Mouse (Mus musculus) lung, embryonic 15.5 days (tissue): ENCODE measurements around the gene F2r. TPM values are rescaled to one million over a fixed set of nuclear protein-coding genes. Genes with fewer than 3 reads are reported as not detected.
A peak's percentile ranks its signal among the peaks of the same experiment; 100 is the strongest.

ENCODE experiments used
- ATAC-seq: fragments of 200-750 bp; cut with Nextera tagmentation; 2 replicates; pipeline ENCODE4 v1.8.0; 2017; ENCODE audit warnings: moderate number of reproducible peaks, borderline replicate concordance; ENCODE audit not compliant: low FRiP score, low TSS enrichment; ENCODE audit errors: extremely low read depth
- H3K27ac ChIP-seq: fragments of 300-500 bp; sonication (generic); 2 replicates; pipeline ENCODE4 v1.5.1; 2015; ENCODE audit warnings: moderate library complexity, mild to moderate bottlenecking, inconsistent platforms
- H3K27me3 ChIP-seq: fragments of 300-500 bp; sonication (generic); 2 replicates; pipeline ENCODE4 v1.6.1; 2015; ENCODE audit warnings: inconsistent platforms
- H3K36me3 ChIP-seq: fragments of 300-500 bp; sonication (generic); 2 replicates; pipeline ENCODE4 v1.6.1; 2015; ENCODE audit warnings: inconsistent platforms
- H3K4me1 ChIP-seq: fragments of 300-500 bp; sonication (generic); 2 replicates; pipeline ENCODE4 v1.6.1; 2015; ENCODE audit warnings: inconsistent platforms
- H3K4me2 ChIP-seq: fragments of 300-500 bp; sonication (generic); 2 replicates; pipeline ENCODE4 v1.6.1; 2015; ENCODE audit warnings: inconsistent platforms, mild to moderate bottlenecking, moderate library complexity
- H3K4me3 ChIP-seq: fragments of 300-500 bp; sonication (generic); 2 replicates; pipeline ENCODE4 v1.5.1; 2015; ENCODE audit warnings: mild to moderate bottlenecking, inconsistent platforms
- H3K9ac ChIP-seq: fragments of 300-500 bp; sonication (generic); 2 replicates; pipeline ENCODE4 v1.6.1; 2015; ENCODE audit warnings: inconsistent platforms
- H3K9me3 ChIP-seq: fragments of 300-500 bp; sonication (generic); 2 replicates; pipeline ENCODE4 v1.6.1; 2016; ENCODE audit warnings: inconsistent platforms
- WGBS: fragments of 180-500 bp; shearing (Covaris S2); methylation state at CpG from one replicate; pipeline ENCODE4 v1.1.7; 2015; 5-methylcytosine and 5-hydroxymethylcytosine counted together
- polyA plus RNA-seq: library from polyadenylated mRNA; unstranded; fragments of >200 nt; fragmentation: Nextera tagmentation; extraction: Ambion mirVana; gene quantifications from 2 replicates; pipeline ENCODE4 v1.2.1, GENCODE M21; 2015

Gene F2r
- polyA plus RNA-seq, 1 experiment from 2014 or later, result 114 TPM

DNA sequence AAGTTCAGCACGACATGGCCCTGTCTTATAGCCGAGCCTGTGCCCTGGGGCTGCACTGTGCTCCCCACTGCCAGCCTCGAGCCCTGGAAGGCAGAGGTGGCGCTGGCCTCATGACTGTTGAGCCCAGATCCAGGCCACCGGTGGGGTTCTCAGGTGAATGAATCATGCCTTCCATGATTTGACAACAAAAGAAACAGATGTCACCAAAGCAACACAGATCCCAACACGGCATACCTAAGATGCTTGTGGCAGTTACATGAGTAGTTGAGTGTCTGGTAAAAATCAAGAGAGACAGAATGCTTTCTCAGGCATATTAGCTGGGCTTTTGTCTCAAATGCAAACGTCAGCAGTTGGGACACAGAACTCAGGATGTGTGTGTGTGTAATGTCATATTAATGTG is 25.5 kb upstream of the F2r start:
- Histone ChIP-seq H3K4me3 (no peak overlapping the region), H3K36me3 (no peaks in the 10 kb centered on the region), H3K4me2 (no peak overlapping the region), H3K27me3 (no peaks in the 10 kb centered on the region), H3K27ac (no peak overlapping the region), H3K9ac (no peak overlapping the region), H3K4me1 (peaks cover 22% of the 10 kb centered on the region), H3K9me3 (no peaks in the 10 kb centered on the region)
- 59% methylated on average over 7 of the region's 7 CpGs for WGBS
- ATAC-seq, result no peak

DNA sequence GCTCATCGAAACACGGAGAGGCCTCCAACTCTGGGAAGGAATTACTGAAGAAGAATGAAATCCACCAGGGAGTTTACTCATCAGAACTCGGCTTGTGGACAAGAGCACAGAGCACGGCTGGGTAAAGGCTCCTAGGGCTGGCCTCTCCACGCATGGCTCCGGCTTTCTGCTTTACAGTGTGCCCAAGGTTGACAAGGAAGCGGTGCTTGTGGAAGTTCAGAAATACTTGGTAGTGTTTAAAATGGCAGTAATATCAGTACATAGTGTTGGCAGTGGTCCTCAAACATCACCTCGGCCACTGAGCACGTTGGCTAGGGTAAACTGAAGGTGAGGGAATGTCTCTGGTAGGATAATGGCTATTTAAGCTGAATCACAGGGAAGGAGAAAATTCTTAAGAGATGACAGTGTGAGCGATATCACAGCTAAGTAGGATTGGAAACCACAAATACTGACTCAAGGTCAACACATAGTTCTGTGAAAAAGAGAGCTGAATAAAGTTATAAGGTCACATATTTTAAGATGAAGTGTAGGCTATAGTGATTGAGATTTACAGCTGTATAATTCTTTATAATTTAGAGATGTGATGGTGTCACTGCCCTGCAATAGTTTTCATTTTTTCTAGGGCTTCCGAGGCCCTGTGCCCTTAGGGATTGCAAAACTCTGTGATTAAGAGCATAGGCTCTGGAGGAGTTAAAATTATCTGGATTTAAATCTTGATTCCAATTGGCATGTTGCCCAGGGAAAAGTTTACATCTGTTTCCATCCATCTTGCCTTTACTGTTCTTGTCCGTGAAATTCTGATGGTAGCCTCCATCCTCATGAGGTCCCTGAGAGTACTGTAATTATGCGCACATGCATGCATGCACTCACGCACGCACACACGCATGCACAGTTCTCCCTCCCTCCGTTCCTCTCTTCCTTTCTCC is 23.0 kb upstream of the F2r start:
- no peaks in the 10 kb centered on the region for H3K27me3 ChIP-seq
- H3K4me2 ChIP-seq, result no peak overlapping the region
- no peak overlapping the region for H3K4me3 ChIP-seq
- H3K27ac ChIP-seq, result no peak overlapping the region
- H3K9me3 ChIP-seq, result no peaks in the 10 kb centered on the region
- peaks cover 32% of the 10 kb centered on the region for H3K4me1 ChIP-seq
- no peak for ATAC-seq
- H3K9ac ChIP-seq, result no peak overlapping the region
- H3K36me3 ChIP-seq, result no peaks in the 10 kb centered on the region
- 69% methylated on average over 17 of the region's 17 CpGs for WGBS

DNA sequence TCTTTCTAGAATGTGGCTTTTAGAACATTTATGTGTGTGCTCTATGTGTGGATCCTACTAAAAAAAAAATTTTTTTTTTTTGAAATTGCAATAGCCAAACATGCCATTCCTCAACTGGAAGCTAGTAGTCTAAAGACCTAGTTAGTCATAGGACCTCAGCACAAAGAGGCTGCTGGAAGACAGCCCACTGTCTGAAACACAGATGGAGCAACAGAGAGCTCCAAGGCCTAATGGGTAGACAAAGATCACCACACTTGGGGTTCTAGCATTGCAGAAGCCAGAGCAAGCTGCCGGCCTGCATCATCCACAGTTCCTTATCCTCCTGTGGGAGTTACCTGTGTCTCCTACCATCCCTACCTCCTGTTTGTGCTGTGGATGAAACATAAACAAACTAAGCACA is 22.1 kb upstream of the F2r start:
- ATAC-seq, result no peak
- Histone ChIP-seq H3K27me3 (no peaks in the 10 kb centered on the region), H3K9me3 (no peaks in the 10 kb centered on the region), H3K4me3 (no peak overlapping the region), H3K36me3 (no peaks in the 10 kb centered on the region), H3K4me1 (peaks cover 32% of the 10 kb centered on the region), H3K4me2 (no peak overlapping the region), H3K9ac (no peak overlapping the region), H3K27ac (no peak overlapping the region)
- WGBS, result 85% methylated on average over 1 of the region's 1 CpGs

DNA sequence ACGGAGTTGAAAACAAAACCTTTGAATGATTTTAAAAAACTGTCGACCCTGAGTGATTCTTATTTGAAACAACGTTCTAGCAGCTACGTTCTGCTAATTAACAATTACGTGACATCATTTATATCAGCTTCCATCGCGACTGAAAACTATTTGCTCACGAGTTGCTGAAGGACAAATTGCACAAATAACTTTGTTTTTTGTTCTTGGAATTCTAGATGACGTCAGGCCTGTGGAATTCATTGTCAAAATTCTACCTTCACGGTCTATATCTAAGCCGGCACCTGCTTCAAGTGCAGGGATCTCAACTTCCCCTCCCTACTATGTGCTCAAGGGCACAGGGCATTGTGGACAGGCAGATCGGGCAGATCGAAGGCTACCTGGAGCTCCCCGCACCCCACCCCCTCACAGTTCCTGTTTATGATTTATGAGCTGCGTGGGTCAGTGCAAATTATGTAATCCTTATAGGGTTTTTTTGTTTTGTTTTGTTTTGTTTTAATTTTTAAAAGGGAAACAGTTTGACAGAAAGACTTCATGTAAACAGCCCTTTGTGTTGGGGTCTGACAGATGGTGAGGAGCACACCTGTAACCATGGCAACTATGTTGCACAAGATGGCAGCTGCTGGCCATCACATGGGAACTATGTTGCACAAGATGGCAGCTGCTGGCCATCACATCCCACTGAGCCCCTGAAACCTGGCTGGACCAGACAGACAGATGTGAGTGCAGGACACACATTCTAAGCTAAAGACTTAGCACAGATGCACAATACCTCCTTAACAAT is 21.2 kb upstream of the F2r start:
- Histone ChIP-seq H3K27ac (peak overlapping the region; percentile 77), H3K4me2 (no peak overlapping the region), H3K4me3 (no peak overlapping the region), H3K36me3 (no peaks in the 10 kb centered on the region), H3K27me3 (no peaks in the 10 kb centered on the region), H3K9me3 (no peaks in the 10 kb centered on the region), H3K9ac (no peak overlapping the region), H3K4me1 (peaks cover 40% of the 10 kb centered on the region)
- WGBS, result 40% methylated on average over 15 of the region's 15 CpGs
- ATAC-seq, result peak; percentile 32; the same call in 1 of the 2 replicates

DNA sequence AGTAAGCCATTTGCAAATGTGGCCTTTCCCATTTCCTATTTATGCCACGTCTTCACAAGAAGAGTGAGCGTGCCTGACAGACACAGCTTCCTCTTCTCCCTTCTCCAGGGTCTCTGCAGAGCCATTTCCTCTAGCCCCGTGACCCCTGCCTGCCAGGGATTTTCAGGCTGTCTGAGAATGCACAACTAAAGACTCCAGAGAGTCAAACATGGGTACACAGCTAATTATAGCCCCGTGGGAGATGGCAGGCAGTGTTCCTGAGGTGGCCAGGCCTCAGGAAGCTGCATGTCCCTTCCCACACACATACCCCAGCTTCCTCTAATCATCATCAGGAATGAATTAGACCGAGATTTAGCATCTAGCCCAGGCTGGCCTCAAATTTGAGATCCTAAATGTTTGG is 20.6 kb upstream of the F2r start:
- WGBS, result 30% methylated on average over 5 of the region's 5 CpGs
- Histone ChIP-seq H3K4me1 (peaks cover 45% of the 10 kb centered on the region), H3K9ac (no peak overlapping the region), H3K36me3 (no peaks in the 10 kb centered on the region), H3K4me2 (no peak overlapping the region), H3K9me3 (no peaks in the 10 kb centered on the region), H3K4me3 (no peak overlapping the region), H3K27me3 (no peaks in the 10 kb centered on the region), H3K27ac (peak overlapping the region; percentile 77)
- peak; percentile 75; the same call in 1 of the 2 replicates for ATAC-seq

DNA sequence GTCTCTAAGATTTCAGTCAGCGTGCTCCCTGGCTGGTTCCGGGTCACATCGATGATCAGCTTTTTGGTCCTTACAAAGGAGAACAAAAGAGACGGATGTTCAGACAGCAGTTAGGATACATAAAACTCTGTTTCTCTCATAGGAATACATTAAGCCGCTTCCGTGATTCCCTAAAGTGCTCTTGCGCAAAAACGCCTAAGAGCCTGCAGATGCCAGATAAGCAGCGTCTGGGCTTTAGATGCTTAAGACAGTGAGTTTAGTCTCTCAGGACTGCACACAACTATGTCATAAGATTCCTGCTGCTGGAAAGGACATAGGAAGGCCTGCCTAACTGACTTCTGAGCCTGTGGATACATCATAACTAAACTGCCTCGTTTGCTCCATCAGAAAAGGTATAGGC is 19.4 kb upstream of the F2r start:
- WGBS, result 69% methylated on average over 10 of the region's 10 CpGs

DNA sequence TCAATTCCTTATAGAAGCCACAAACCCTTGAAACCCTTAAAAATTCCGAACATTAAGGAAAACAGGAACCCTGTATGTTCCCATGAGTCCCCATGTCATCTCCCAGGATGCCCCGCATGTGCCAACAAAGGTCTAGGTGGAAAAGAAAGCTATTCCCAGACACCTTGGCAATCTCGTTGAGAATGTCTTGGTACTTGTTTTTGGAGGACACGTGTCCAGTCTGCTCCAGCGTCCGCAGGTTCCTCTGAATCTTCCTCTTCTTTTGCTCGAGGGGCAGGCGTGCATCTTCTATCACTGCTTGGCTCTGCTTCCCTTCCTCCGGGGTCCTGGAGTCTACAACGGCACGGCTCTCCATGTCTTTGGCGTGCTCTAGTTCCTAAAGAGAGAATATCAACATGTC is 17.0 kb upstream of the F2r start:
- no peak for ATAC-seq
- H3K4me2 ChIP-seq, result no peak overlapping the region
- H3K4me1 ChIP-seq, result peaks cover 53% of the 10 kb centered on the region

More for the DNA sequence above, 19.4 kb upstream of the F2r start:
- Histone ChIP-seq H3K9ac (no peak overlapping the region), H3K4me1 (peaks cover 55% of the 10 kb centered on the region), H3K27ac (peak overlapping the region; percentile 77; the same call in 1 of the 2 replicates), H3K9me3 (no peaks in the 10 kb centered on the region), H3K4me3 (no peak overlapping the region), H3K36me3 (no peaks in the 10 kb centered on the region), H3K4me2 (no peak overlapping the region), H3K27me3 (no peaks in the 10 kb centered on the region)
- ATAC-seq, result no peak

DNA sequence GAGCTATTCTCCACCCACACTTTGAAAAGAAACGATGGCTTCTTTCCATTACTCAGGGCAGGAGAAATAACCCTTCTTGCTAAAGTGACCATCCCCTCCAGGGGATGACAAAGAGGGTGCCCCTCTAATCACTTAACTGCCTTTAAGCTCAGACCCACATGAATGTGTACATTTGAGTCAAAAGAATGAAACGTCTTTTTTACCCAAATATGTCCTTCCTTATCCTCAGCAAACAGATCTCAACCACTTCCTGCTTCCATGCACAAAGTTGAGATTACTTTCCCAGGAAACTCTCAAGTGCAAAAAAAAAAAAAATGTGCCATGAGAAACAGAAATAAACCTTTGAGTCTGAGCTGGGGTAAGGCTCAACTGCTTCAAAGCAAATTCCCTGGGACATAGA is 16.2 kb upstream of the F2r start:
- Histone ChIP-seq H3K9ac (no peak overlapping the region), H3K4me2 (no peak overlapping the region), H3K36me3 (no peaks in the 10 kb centered on the region), H3K9me3 (no peaks in the 10 kb centered on the region), H3K27me3 (no peaks in the 10 kb centered on the region), H3K4me1 (peaks cover 48% of the 10 kb centered on the region), H3K4me3 (no peak overlapping the region), H3K27ac (peak overlapping the region; percentile 76)
- ATAC-seq, result no peak
- WGBS, result 4% methylated on average over 2 of the region's 2 CpGs

More for the DNA sequence above, 17.0 kb upstream of the F2r start:
- Histone ChIP-seq H3K27me3 (no peaks in the 10 kb centered on the region), H3K9ac (no peak overlapping the region), H3K27ac (no peak overlapping the region), H3K36me3 (no peaks in the 10 kb centered on the region), H3K9me3 (no peaks in the 10 kb centered on the region), H3K4me3 (no peak overlapping the region)
- WGBS, result 86% methylated on average over 12 of the region's 12 CpGs

DNA sequence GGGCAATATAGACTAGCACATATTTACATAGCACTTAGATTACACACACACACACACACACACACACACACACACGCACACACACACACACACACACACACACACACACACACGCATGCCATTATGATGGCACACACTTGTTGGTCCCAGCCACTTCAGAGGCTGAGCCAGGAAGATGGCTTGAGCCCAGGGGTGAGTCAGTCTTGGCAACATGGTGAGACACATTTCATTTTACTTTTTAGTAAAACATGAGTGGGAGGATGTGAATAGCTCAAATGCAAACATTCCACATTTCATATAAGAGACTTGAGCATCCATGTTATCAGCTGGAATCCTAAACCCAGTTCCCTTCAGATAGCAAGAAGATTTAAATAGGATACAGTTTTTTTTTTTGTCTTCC is 15.1 kb upstream of the F2r start:
- no peaks in the 10 kb centered on the region for H3K9me3 ChIP-seq
- no peaks in the 10 kb centered on the region for H3K27me3 ChIP-seq
- 44% methylated on average over 2 of the region's 2 CpGs for WGBS
- H3K36me3 ChIP-seq, result no peaks in the 10 kb centered on the region
- peak overlapping the region; percentile 76; the same call in 1 of the 2 replicates for H3K27ac ChIP-seq
- H3K4me1 ChIP-seq, result peaks cover 37% of the 10 kb centered on the region
- no peak overlapping the region for H3K4me3 ChIP-seq
- ATAC-seq, result no peak
- no peak overlapping the region for H3K9ac ChIP-seq
- no peak overlapping the region for H3K4me2 ChIP-seq

DNA sequence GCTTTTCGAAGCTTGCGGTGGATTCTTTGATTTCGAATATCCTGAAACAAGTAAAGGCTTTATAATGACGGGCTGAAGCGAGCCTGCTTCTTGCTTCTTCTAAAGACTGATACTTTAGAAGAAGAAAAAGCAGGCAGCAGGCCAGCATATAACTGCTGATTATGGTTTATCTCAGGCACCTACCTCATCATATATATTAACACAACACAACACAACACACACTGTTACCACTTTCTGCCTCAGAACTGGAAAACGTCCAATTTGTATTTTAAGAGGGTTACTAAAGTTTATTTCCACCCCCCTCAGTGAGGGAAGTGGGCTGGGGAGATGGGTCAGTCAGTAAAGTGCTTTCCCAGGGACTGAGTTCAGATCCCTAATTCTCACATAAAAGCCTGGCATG is 13.9 kb upstream of the F2r start:
- no peak overlapping the region for H3K27ac ChIP-seq
- no peak overlapping the region for H3K9ac ChIP-seq
- ATAC-seq, result no peak
- H3K9me3 ChIP-seq, result no peaks in the 10 kb centered on the region
- no peak overlapping the region for H3K4me3 ChIP-seq
- H3K36me3 ChIP-seq, result no peaks in the 10 kb centered on the region
- 65% methylated on average over 6 of the region's 6 CpGs for WGBS
- H3K4me1 ChIP-seq, result peaks cover 31% of the 10 kb centered on the region
- H3K27me3 ChIP-seq, result no peaks in the 10 kb centered on the region
- H3K4me2 ChIP-seq, result no peak overlapping the region

DNA sequence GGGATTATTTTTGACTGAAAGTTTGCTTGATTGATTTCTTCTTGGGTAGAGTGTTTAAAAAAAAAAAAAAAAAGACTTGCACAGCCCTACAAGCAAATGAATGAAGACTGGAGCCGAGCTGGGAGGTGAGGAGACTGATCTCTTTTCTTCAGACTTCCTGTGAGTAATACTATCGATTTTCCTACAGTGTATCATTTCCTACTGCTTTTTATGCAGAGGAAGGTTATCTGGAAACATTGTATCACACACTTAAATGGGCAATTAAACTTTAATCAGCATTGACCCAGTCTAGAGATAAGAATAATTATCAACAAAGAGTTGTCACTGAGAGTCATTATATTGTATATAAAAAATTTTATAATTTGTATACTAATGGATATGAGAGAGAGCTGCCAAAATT is 12.5 kb upstream of the F2r start:
- H3K27ac ChIP-seq, result no peak overlapping the region
- ATAC-seq, result no peak
- H3K36me3 ChIP-seq, result no peaks in the 10 kb centered on the region
- H3K27me3 ChIP-seq, result no peaks in the 10 kb centered on the region
- H3K9me3 ChIP-seq, result no peaks in the 10 kb centered on the region
- H3K4me3 ChIP-seq, result no peak overlapping the region
- H3K9ac ChIP-seq, result no peak overlapping the region
- 52% methylated on average over 2 of the region's 2 CpGs for WGBS
- no peak overlapping the region for H3K4me2 ChIP-seq
- H3K4me1 ChIP-seq, result peaks cover 31% of the 10 kb centered on the region

DNA sequence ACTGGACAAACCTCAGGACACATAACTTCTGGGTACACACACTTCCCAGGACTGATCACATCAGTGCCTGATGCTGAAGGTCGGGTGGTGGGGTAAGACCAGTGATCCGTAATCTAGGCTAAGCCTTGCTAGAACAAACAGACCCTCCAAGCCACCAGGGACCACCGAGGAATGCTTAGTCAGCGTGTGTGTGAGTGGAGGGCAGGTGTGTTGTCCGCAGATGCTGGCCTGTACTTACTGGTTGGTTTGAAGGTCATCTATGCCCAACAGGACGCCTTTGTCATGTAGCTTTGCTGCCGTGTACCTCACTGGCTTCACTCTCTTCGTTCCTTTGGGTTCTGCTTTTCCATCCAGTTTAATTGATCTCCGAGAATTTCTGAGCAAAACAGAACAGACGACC is 11.5 kb upstream of the F2r start:
- Histone ChIP-seq H3K4me2 (no peak overlapping the region), H3K27ac (no peak overlapping the region), H3K9me3 (no peaks in the 10 kb centered on the region), H3K4me1 (peaks cover 25% of the 10 kb centered on the region), H3K36me3 (no peaks in the 10 kb centered on the region), H3K9ac (no peak overlapping the region), H3K4me3 (no peak overlapping the region), H3K27me3 (no peaks in the 10 kb centered on the region)
- ATAC-seq, result no peak
- WGBS, result 84% methylated on average over 10 of the region's 10 CpGs
